Comparison of ENCODE assay signal across 9 mouse cellular contexts in genomic region chr2:60071813-60072212, GRCm38 (mm10).
A peak's percentile ranks its signal among the peaks of the same experiment; 100 is the strongest.
DNase-seq lines count a peak whose midpoint lies in the region; ATAC-seq lines count a peak whose summit lies in the region.
"Had no signal": no experiment of that assay in that cellular context is flagged by ENCODE, and none has a peak within 500 bp of the region (broad histone marks: within the 10 kb centered on the region; RNA-seq: fewer than 3 reads in every experiment).

No protein-coding gene starts in this region.

- peak; percentile 16 for DNase-seq in adrenal gland, postnatal 14 days
- no peak for DNase-seq in adrenal gland, adult 8-10 months
- peak; percentile 64 for DNase-seq in gastrocnemius, postnatal 25 days
- peak; percentile 55 for DNase-seq in skeletal muscle tissue, adult 2 months (ENCODE audit: low read depth, low spot score)
- DNase-seq in layer of hippocampus, postnatal 14 days (ENCODE audit: low spot score in 2 of 2): no peak

- H3K27me3 ChIP-seq in liver, embryonic 15.5 days: no peaks in the 10 kb centered on the region
- H3K27me3 ChIP-seq in midbrain, embryonic 16.5 days (ENCODE audit: control insufficient read depth, insufficient read depth, low read depth, low read length): no peaks in the 10 kb centered on the region

- H3K4me2 ChIP-seq in liver, embryonic 15.5 days: peak overlapping the region; percentile 23; the same call in 1 of the 2 replicates
- H3K4me2 ChIP-seq in midbrain, embryonic 16.5 days (ENCODE audit: low read length): no peak overlapping the region

- no peak overlapping the region for H3K9ac ChIP-seq in liver, embryonic 15.5 days
- no peak overlapping the region for H3K9ac ChIP-seq in midbrain, embryonic 16.5 days (ENCODE audit: low read depth, low read length)

- peaks cover 31% of the 10 kb centered on the region for H3K4me1 ChIP-seq in liver, embryonic 15.5 days (replicated peaks)
- H3K4me1 ChIP-seq in midbrain, embryonic 16.5 days (ENCODE audit: control insufficient read depth, insufficient read depth, low read length): peaks cover 9% of the 10 kb centered on the region

- 0 out of 2 replicates have a peak overlapping the region, but pooled peaks have one; percentile 24 for H3K27ac ChIP-seq in liver, embryonic 15.5 days (replicated peaks)
- no peak overlapping the region for H3K27ac ChIP-seq in midbrain, embryonic 16.5 days (ENCODE audit: low read length)

- 13% methylated on average over 8 of the region's 8 CpGs for WGBS in liver, embryonic 15.5 days (ENCODE audit: insufficient replicate concordance)
- WGBS in midbrain, embryonic 16.5 days: 72% methylated on average over 8 of the region's 8 CpGs

- ATAC-seq in liver, embryonic 15.5 days (ENCODE audit: insufficient read depth): peak; percentile 39; the same call in 1 of the 2 replicates
- ATAC-seq in inflammation-experienced regulatory T-cells, adult 6 months: no peak
- ATAC-seq in midbrain, embryonic 16.5 days: no peak

- no peak overlapping the region for H3K4me3 ChIP-seq in liver, embryonic 15.5 days (replicated peaks)
- H3K4me3 ChIP-seq in midbrain, embryonic 16.5 days (ENCODE audit: low read depth, low read length): no peak overlapping the region
- H3K4me3 ChIP-seq: erythroblast, embryonic 14.5 days had no signal

- no peaks in the 10 kb centered on the region for H3K9me3 ChIP-seq in liver, embryonic 15.5 days (replicated peaks)
- H3K9me3 ChIP-seq in midbrain, embryonic 16.5 days (replicated peaks; ENCODE audit: control insufficient read depth, low read length, poor library complexity, severe bottlenecking): no peaks in the 10 kb centered on the region

- 0 out of 2 replicates have a peak, but pooled peaks cover 5% of the 10 kb centered on the region for H3K36me3 ChIP-seq in liver, embryonic 15.5 days (replicated peaks)
- H3K36me3 ChIP-seq in midbrain, embryonic 16.5 days (ENCODE audit: control insufficient read depth, insufficient read depth, low read length): no peaks in the 10 kb centered on the region

Comparison
In these comparisons a context has a peak if more than half of its experiments do, and no peak if none do; other contexts are left out.
1. DNase-seq: peak in adrenal gland, postnatal 14 days (single experiment), gastrocnemius, postnatal 25 days (single experiment) and skeletal muscle tissue, adult 2 months (single experiment); none in adrenal gland, adult 8-10 months (single experiment) and layer of hippocampus, postnatal 14 days (0 of 2).